Mouse (Mus musculus): ENCODE data around the gene Olfr1241. TPM values are rescaled to one million over a fixed set of nuclear protein-coding genes. Genes with fewer than 3 reads are reported as not detected.

Gene Olfr1241
- polyA plus RNA-seq (2016; fragmentation: Nextera tagmentation; extraction: Ambion mirVana), result not detected in 2 replicates

DNA sequence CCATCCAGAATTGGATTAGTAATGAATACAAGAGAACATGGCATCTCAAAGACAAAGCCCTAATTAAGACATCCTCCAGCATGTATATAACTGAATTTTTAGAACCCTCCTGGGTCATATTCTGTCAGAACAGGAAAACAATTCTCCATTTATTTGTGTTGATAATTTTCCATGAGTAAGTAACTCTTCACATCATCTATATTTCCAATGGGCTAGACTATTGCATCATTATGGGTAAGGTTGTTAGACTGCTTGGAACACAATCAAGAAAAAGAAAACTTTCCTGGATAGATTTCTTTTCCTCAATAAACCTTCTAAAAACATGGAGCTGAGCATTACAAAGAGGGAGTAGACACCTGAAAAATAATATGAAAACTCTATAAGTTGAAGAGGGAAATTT, at the start of gene Olfr1241:
Gene Olfr1241, minus strand, starts transcription at position 101 of the 400 bp plus-strand sequence.
- no peak for DNase-seq (ENCODE audit: low spot score)
- H3K36me3 ChIP-seq, result no peaks in the 10 kb centered on the region

GRCm38 (mm10) chr2:89531387-89531786, 44.5 kb upstream of the Olfr1241 start, which contains the start of gene Olfr1243:
Gene Olfr1243 (minus strand): TSS chr2:89531487.
- WGBS, result 86% methylated on average over 1 of the region's 1 CpGs
- H3K9me3 ChIP-seq, result no peaks in the 10 kb centered on the region

More for the DNA sequence above, at the start of gene Olfr1241:
- Histone ChIP-seq H3K4me1 (no peaks in the 10 kb centered on the region), H3K9me3 (no peaks in the 10 kb centered on the region), H3K4me3 (no peak within 1 kb of the TSS), H3K27ac (no peak within 1 kb of the TSS), H3K27me3 (ENCODE audit: insufficient read depth, poor library complexity, severe bottlenecking) (no peaks in the 10 kb centered on the region)

DNA sequence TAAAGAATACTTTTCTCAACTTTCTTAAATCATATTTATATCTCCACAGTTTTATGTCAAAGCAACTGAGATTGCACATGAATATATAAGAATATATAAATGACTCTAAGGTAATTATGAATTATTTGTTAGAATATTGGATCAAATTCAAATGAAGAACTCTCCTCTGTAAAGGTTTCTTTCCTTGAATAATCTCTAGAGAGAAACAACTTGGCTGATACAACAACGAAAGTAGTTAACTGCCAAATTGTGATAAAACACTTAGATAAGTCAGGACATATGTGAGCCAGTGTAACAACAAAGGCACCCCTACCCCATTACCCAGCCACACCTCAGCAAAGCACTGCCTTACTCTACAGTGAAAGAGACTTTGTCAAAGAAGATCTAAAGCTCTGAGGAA, 11.3 kb upstream of the Olfr1241 start, which contains the start of gene Olfr1242:
Gene Olfr1242, minus strand, starts transcription at position 101 of the 400 bp plus-strand sequence.
- 64% methylated on average over 1 of the region's 1 CpGs for WGBS

More at GRCm38 (mm10) chr2:89531387-89531786, 44.5 kb upstream of the Olfr1241 start, which contains the start of gene Olfr1243:
- Histone ChIP-seq H3K27me3 (ENCODE audit: insufficient read depth, poor library complexity, severe bottlenecking) (no peaks in the 10 kb centered on the region), H3K4me1 (no peaks in the 10 kb centered on the region), H3K27ac (no peak within 1 kb of the TSS), H3K4me3 (no peak within 1 kb of the TSS), H3K36me3 (no peaks in the 10 kb centered on the region)
- DNase-seq (ENCODE audit: low spot score), result no peak

DNA sequence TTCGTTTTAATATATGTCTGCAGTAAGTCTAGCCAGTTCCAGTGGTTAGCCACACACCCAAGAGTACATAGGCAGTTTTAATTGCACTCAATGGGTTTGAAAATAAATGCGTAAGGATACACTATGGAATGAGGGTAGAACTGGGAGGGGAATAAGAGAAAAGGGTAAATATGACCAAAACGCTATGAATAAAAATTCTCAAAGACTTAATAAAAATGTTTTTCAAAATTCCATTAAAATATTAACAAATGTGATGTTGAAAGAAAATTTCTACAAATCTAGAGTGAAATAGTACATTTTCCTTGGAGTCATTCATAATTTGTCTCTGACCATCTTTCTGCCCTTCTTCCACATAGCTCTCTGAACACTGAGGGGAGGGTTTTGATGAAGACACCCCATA, 44.0 kb downstream of the Olfr1241 start, which contains the start of gene Olfr1240:
Gene Olfr1240, minus strand, starts transcription at position 101 of the 400 bp plus-strand sequence.
- no peak for DNase-seq (ENCODE audit: low spot score)
- Histone ChIP-seq H3K9me3 (no peaks in the 10 kb centered on the region), H3K4me3 (no peak within 1 kb of the TSS), H3K4me1 (no peaks in the 10 kb centered on the region), H3K27me3 (ENCODE audit: insufficient read depth, poor library complexity, severe bottlenecking) (no peaks in the 10 kb centered on the region), H3K36me3 (no peaks in the 10 kb centered on the region), H3K27ac (no peak within 1 kb of the TSS)
- WGBS, result 76% methylated on average over 3 of the region's 3 CpGs

More for the DNA sequence above, 11.3 kb upstream of the Olfr1241 start, which contains the start of gene Olfr1242:
- H3K4me3 ChIP-seq, result no peak within 1 kb of the TSS
- no peaks in the 10 kb centered on the region for H3K36me3 ChIP-seq
- no peaks in the 10 kb centered on the region for H3K27me3 ChIP-seq (ENCODE audit: insufficient read depth, poor library complexity, severe bottlenecking)
- no peak for DNase-seq (ENCODE audit: low spot score)
- no peak within 1 kb of the TSS for H3K27ac ChIP-seq
- H3K4me1 ChIP-seq, result no peaks in the 10 kb centered on the region
- H3K9me3 ChIP-seq, result no peaks in the 10 kb centered on the region

Other genes with a start within 250 kb of the Olfr1241 start
- not detected in 2 replicates for gene Olfr1228, start 233.1 kb downstream of the Olfr1241 start, polyA plus RNA-seq (2016; fragmentation: Nextera tagmentation; extraction: Ambion mirVana)
- not detected in 2 replicates for gene Olfr1229, start 199.1 kb downstream of the Olfr1241 start, polyA plus RNA-seq (2016; fragmentation: Nextera tagmentation; extraction: Ambion mirVana)
- not detected in 2 replicates for gene Olfr1230, start 189.9 kb downstream of the Olfr1241 start, polyA plus RNA-seq (2016; fragmentation: Nextera tagmentation; extraction: Ambion mirVana)
- not detected in 2 replicates for gene Olfr1231, start 180.1 kb downstream of the Olfr1241 start, polyA plus RNA-seq (2016; fragmentation: Nextera tagmentation; extraction: Ambion mirVana)
- gene Olfr1232, start 157.5 kb downstream of the Olfr1241 start, polyA plus RNA-seq (2016; fragmentation: Nextera tagmentation; extraction: Ambion mirVana), result not detected in 2 replicates
- not detected in 2 replicates for gene Olfr1233, start 144.7 kb downstream of the Olfr1241 start, polyA plus RNA-seq (2016; fragmentation: Nextera tagmentation; extraction: Ambion mirVana)
- not detected in 2 replicates for gene Olfr1234, start 122.3 kb downstream of the Olfr1241 start, polyA plus RNA-seq (2016; fragmentation: Nextera tagmentation; extraction: Ambion mirVana)
- not detected in 2 replicates for gene Olfr1238, start 77.5 kb downstream of the Olfr1241 start, polyA plus RNA-seq (2016; fragmentation: Nextera tagmentation; extraction: Ambion mirVana)
- not detected in 2 replicates for gene Olfr1239, start 66.7 kb downstream of the Olfr1241 start, polyA plus RNA-seq (2016; fragmentation: Nextera tagmentation; extraction: Ambion mirVana)
- not detected in 2 replicates for gene Olfr1240, start 44.1 kb downstream of the Olfr1241 start, polyA plus RNA-seq (2016; fragmentation: Nextera tagmentation; extraction: Ambion mirVana)
- not detected in 2 replicates for gene Olfr1242, start 11.2 kb upstream of the Olfr1241 start, polyA plus RNA-seq (2016; fragmentation: Nextera tagmentation; extraction: Ambion mirVana)
- gene Olfr1243, start 44.4 kb upstream of the Olfr1241 start, polyA plus RNA-seq (2016; fragmentation: Nextera tagmentation; extraction: Ambion mirVana), result not detected in 2 replicates
- gene Olfr1245, start 91.3 kb upstream of the Olfr1241 start, polyA plus RNA-seq (2016; fragmentation: Nextera tagmentation; extraction: Ambion mirVana), result not detected in 2 replicates
- not detected in 2 replicates for gene Olfr1246, start 106.0 kb upstream of the Olfr1241 start, polyA plus RNA-seq (2016; fragmentation: Nextera tagmentation; extraction: Ambion mirVana)
- gene Olfr1247, start 127.0 kb upstream of the Olfr1241 start, polyA plus RNA-seq (2016; fragmentation: Nextera tagmentation; extraction: Ambion mirVana), result not detected in 2 replicates
- gene Olfr1248, start 131.1 kb upstream of the Olfr1241 start, polyA plus RNA-seq (2016; fragmentation: Nextera tagmentation; extraction: Ambion mirVana), result not detected in 2 replicates
- not detected in 2 replicates for gene Olfr1249, start 147.9 kb upstream of the Olfr1241 start, polyA plus RNA-seq (2016; fragmentation: Nextera tagmentation; extraction: Ambion mirVana)
- not detected in 2 replicates for gene Olfr1250, start 174.3 kb upstream of the Olfr1241 start, polyA plus RNA-seq (2016; fragmentation: Nextera tagmentation; extraction: Ambion mirVana)
- not detected in 2 replicates for gene Olfr1251, start 184.8 kb upstream of the Olfr1241 start, polyA plus RNA-seq (2016; fragmentation: Nextera tagmentation; extraction: Ambion mirVana)
- gene Olfr1252, start 237.9 kb upstream of the Olfr1241 start, polyA plus RNA-seq (2016; fragmentation: Nextera tagmentation; extraction: Ambion mirVana), result not detected in 2 replicates